Mouse (Mus musculus): ENCODE measurements at regions not wholly inside any gene's neighbourhood (a gene's known extent, or its start where the extent isn't known, plus 50 kb on each side); places are given as distances from the start of the nearest gene placed in this dataset.

- ATAC-seq: no peak
- no peaks in the 10 kb centered on the region for H3K4me1 ChIP-seq (ENCODE audit: control insufficient read depth, insufficient read depth, low read length)
- no peaks in the 10 kb centered on the region for H3K9me3 ChIP-seq (replicated peaks; ENCODE audit: control insufficient read depth, low read length, poor library complexity, severe bottlenecking)
- no peaks in the 10 kb centered on the region for H3K36me3 ChIP-seq (ENCODE audit: control insufficient read depth, insufficient read depth, low read length)
- H3K27me3 ChIP-seq (ENCODE audit: control insufficient read depth, insufficient read depth, low read depth, low read length): no peaks in the 10 kb centered on the region
- no peak overlapping the region for H3K27ac ChIP-seq (ENCODE audit: low read length)
- no peak overlapping the region for H3K4me2 ChIP-seq (ENCODE audit: low read length)
- WGBS: 54% methylated on average over 2 of the region's 2 CpGs
- no peak overlapping the region for H3K9ac ChIP-seq (ENCODE audit: low read depth, low read length)
- no peak overlapping the region for H3K4me3 ChIP-seq (ENCODE audit: low read depth, low read length)
These were observed 1253.3 kb upstream of the A1bg start for GRCm38 (mm10) chr15:62176076-62176475.

GRCm38 (mm10) chr15:62173633-62174543, 1251.1 kb upstream of the A1bg start:
- H3K27me3 ChIP-seq (ENCODE audit: control insufficient read depth, insufficient read depth, low read depth, low read length): no peaks in the 10 kb centered on the region
- no peak overlapping the region for H3K4me3 ChIP-seq (ENCODE audit: low read depth, low read length)
- H3K27ac ChIP-seq (ENCODE audit: low read length): no peak overlapping the region
- no peaks in the 10 kb centered on the region for H3K4me1 ChIP-seq (ENCODE audit: control insufficient read depth, insufficient read depth, low read length)
- ATAC-seq: no peak
- no peaks in the 10 kb centered on the region for H3K36me3 ChIP-seq (ENCODE audit: control insufficient read depth, insufficient read depth, low read length)
- H3K9me3 ChIP-seq (replicated peaks; ENCODE audit: control insufficient read depth, low read length, poor library complexity, severe bottlenecking): no peaks in the 10 kb centered on the region
- H3K9ac ChIP-seq (ENCODE audit: low read depth, low read length): no peak overlapping the region
- 90% methylated on average over 10 of the region's 10 CpGs for WGBS
- H3K4me2 ChIP-seq (ENCODE audit: low read length): no peak overlapping the region

GRCm38 (mm10) chr15:62171632-62172031, 1248.8 kb upstream of the A1bg start:
- no peak overlapping the region for H3K4me2 ChIP-seq (ENCODE audit: low read length)
- H3K27ac ChIP-seq (ENCODE audit: low read length): no peak overlapping the region
- no peaks in the 10 kb centered on the region for H3K9me3 ChIP-seq (replicated peaks; ENCODE audit: control insufficient read depth, low read length, poor library complexity, severe bottlenecking)
- ATAC-seq: no peak
- H3K9ac ChIP-seq (ENCODE audit: low read depth, low read length): no peak overlapping the region
- 79% methylated on average over 7 of the region's 7 CpGs for WGBS
- H3K27me3 ChIP-seq (ENCODE audit: control insufficient read depth, insufficient read depth, low read depth, low read length): no peaks in the 10 kb centered on the region
- no peaks in the 10 kb centered on the region for H3K36me3 ChIP-seq (ENCODE audit: control insufficient read depth, insufficient read depth, low read length)
- H3K4me1 ChIP-seq (ENCODE audit: control insufficient read depth, insufficient read depth, low read length): no peaks in the 10 kb centered on the region
- no peak overlapping the region for H3K4me3 ChIP-seq (ENCODE audit: low read depth, low read length)

- no peak for ATAC-seq
- WGBS: 50% methylated on average over 2 of the region's 2 CpGs
- H3K4me3 ChIP-seq (ENCODE audit: low read depth, low read length): no peak overlapping the region
- no peak overlapping the region for H3K4me2 ChIP-seq (ENCODE audit: low read length)
- no peaks in the 10 kb centered on the region for H3K9me3 ChIP-seq (replicated peaks; ENCODE audit: control insufficient read depth, low read length, poor library complexity, severe bottlenecking)
- H3K36me3 ChIP-seq (ENCODE audit: control insufficient read depth, insufficient read depth, low read length): no peaks in the 10 kb centered on the region
- no peaks in the 10 kb centered on the region for H3K4me1 ChIP-seq (ENCODE audit: control insufficient read depth, insufficient read depth, low read length)
- H3K27me3 ChIP-seq (ENCODE audit: control insufficient read depth, insufficient read depth, low read depth, low read length): no peaks in the 10 kb centered on the region
- H3K27ac ChIP-seq (ENCODE audit: low read length): no peak overlapping the region
- H3K9ac ChIP-seq (ENCODE audit: low read depth, low read length): no peak overlapping the region
These were observed 1248.4 kb upstream of the A1bg start for GRCm38 (mm10) chr15:62171167-62171566.

GRCm38 (mm10) chr15:62170337-62170736, 1247.5 kb upstream of the A1bg start:
- 97% methylated on average over 4 of the region's 4 CpGs for WGBS
- Histone ChIP-seq H3K4me1 (ENCODE audit: control insufficient read depth, insufficient read depth, low read length) (no peaks in the 10 kb centered on the region), H3K4me2 (ENCODE audit: low read length) (no peak overlapping the region), H3K9me3 (replicated peaks; ENCODE audit: control insufficient read depth, low read length, poor library complexity, severe bottlenecking) (no peaks in the 10 kb centered on the region), H3K9ac (ENCODE audit: low read depth, low read length) (no peak overlapping the region), H3K27ac (ENCODE audit: low read length) (no peak overlapping the region), H3K27me3 (ENCODE audit: control insufficient read depth, insufficient read depth, low read depth, low read length) (no peaks in the 10 kb centered on the region), H3K4me3 (ENCODE audit: low read depth, low read length) (no peak overlapping the region), H3K36me3 (ENCODE audit: control insufficient read depth, insufficient read depth, low read length) (no peaks in the 10 kb centered on the region)
- no peak for ATAC-seq

- H3K9me3 ChIP-seq (replicated peaks; ENCODE audit: control insufficient read depth, low read length, poor library complexity, severe bottlenecking): no peaks in the 10 kb centered on the region
- WGBS: 97% methylated on average over 3 of the region's 3 CpGs
- no peak for ATAC-seq
- no peaks in the 10 kb centered on the region for H3K27me3 ChIP-seq (ENCODE audit: control insufficient read depth, insufficient read depth, low read depth, low read length)
- H3K4me3 ChIP-seq (ENCODE audit: low read depth, low read length): no peak overlapping the region
- no peak overlapping the region for H3K27ac ChIP-seq (ENCODE audit: low read length)
- no peak overlapping the region for H3K4me2 ChIP-seq (ENCODE audit: low read length)
- no peaks in the 10 kb centered on the region for H3K4me1 ChIP-seq (ENCODE audit: control insufficient read depth, insufficient read depth, low read length)
- H3K36me3 ChIP-seq (ENCODE audit: control insufficient read depth, insufficient read depth, low read length): no peaks in the 10 kb centered on the region
- H3K9ac ChIP-seq (ENCODE audit: low read depth, low read length): no peak overlapping the region
These were observed 1246.8 kb upstream of the A1bg start for GRCm38 (mm10) chr15:62169591-62170019.

GRCm38 (mm10) chr15:62168958-62169590, 1246.3 kb upstream of the A1bg start:
- ATAC-seq: no peak

GRCm38 (mm10) chr15:62168522-62168921, 1245.7 kb upstream of the A1bg start:
- Histone ChIP-seq H3K36me3 (ENCODE audit: control insufficient read depth, insufficient read depth, low read length) (no peaks in the 10 kb centered on the region), H3K4me1 (ENCODE audit: control insufficient read depth, insufficient read depth, low read length) (no peaks in the 10 kb centered on the region), H3K4me2 (ENCODE audit: low read length) (no peak overlapping the region), H3K9ac (ENCODE audit: low read depth, low read length) (no peak overlapping the region), H3K4me3 (ENCODE audit: low read depth, low read length) (no peak overlapping the region), H3K9me3 (replicated peaks; ENCODE audit: control insufficient read depth, low read length, poor library complexity, severe bottlenecking) (no peaks in the 10 kb centered on the region), H3K27ac (ENCODE audit: low read length) (no peak overlapping the region), H3K27me3 (ENCODE audit: control insufficient read depth, insufficient read depth, low read depth, low read length) (no peaks in the 10 kb centered on the region)
- WGBS: 97% methylated on average over 2 of the region's 2 CpGs
- no peak for ATAC-seq

More at GRCm38 (mm10) chr15:62168958-62169590, 1246.3 kb upstream of the A1bg start:
- Histone ChIP-seq H3K36me3 (ENCODE audit: control insufficient read depth, insufficient read depth, low read length) (no peaks in the 10 kb centered on the region), H3K4me1 (ENCODE audit: control insufficient read depth, insufficient read depth, low read length) (no peaks in the 10 kb centered on the region), H3K4me3 (ENCODE audit: low read depth, low read length) (no peak overlapping the region), H3K9me3 (replicated peaks; ENCODE audit: control insufficient read depth, low read length, poor library complexity, severe bottlenecking) (no peaks in the 10 kb centered on the region), H3K4me2 (ENCODE audit: low read length) (no peak overlapping the region), H3K27ac (ENCODE audit: low read length) (no peak overlapping the region), H3K9ac (ENCODE audit: low read depth, low read length) (no peak overlapping the region), H3K27me3 (ENCODE audit: control insufficient read depth, insufficient read depth, low read depth, low read length) (no peaks in the 10 kb centered on the region)
- WGBS: 97% methylated on average over 8 of the region's 8 CpGs

- Histone ChIP-seq H3K27me3 (ENCODE audit: control insufficient read depth, insufficient read depth, low read depth, low read length) (no peaks in the 10 kb centered on the region), H3K4me2 (ENCODE audit: low read length) (no peak overlapping the region), H3K4me3 (ENCODE audit: low read depth, low read length) (no peak overlapping the region), H3K4me1 (ENCODE audit: control insufficient read depth, insufficient read depth, low read length) (no peaks in the 10 kb centered on the region), H3K36me3 (ENCODE audit: control insufficient read depth, insufficient read depth, low read length) (no peaks in the 10 kb centered on the region), H3K27ac (ENCODE audit: low read length) (no peak overlapping the region), H3K9me3 (replicated peaks; ENCODE audit: control insufficient read depth, low read length, poor library complexity, severe bottlenecking) (no peaks in the 10 kb centered on the region), H3K9ac (ENCODE audit: low read depth, low read length) (no peak overlapping the region)
- WGBS: 95% methylated on average over 5 of the region's 5 CpGs
- no peak for ATAC-seq
These were observed 1244.0 kb upstream of the A1bg start for GRCm38 (mm10) chr15:62166786-62167185.
